Mouse (Mus musculus) heart, postnatal 0 days (tissue): ENCODE results near the gene Ndufs4.

ENCODE experiments used
- CTCF ChIP-seq: IDR thresholded peaks from 2 replicates; pipeline ENCODE4 v1.5.1; 2016; ENCODE audit warnings: antibody characterized with exemption, control low read depth, low read depth
- EP300 ChIP-seq: IDR thresholded peaks from 2 replicates; pipeline ENCODE4 v1.6.1; 2016; ENCODE audit warnings: antibody characterized with exemption, low read depth

DNA sequence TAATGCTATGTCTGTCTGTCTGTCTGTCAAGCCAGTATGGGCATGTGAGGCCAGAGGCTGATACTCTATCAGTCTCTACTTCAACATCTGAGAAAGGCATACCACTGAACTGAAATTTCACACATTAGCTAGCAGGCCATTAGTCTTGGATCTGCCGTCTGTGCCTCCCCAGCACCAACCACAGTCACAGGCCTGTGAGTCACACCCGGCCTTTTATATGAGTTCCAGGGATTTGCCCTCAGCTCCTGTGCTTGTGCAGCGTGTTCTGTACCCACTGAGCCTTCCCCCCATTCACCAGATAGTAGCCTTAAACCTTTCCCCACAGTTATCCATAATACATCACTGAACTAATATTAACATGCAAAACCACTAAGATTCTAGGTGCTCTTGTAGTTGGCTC is 26.0 kb downstream of the Ndufs4 start:
- TF ChIP-seq CTCF: no peak
- no peak for TF ChIP-seq EP300
